In the genomic region with DNA sequence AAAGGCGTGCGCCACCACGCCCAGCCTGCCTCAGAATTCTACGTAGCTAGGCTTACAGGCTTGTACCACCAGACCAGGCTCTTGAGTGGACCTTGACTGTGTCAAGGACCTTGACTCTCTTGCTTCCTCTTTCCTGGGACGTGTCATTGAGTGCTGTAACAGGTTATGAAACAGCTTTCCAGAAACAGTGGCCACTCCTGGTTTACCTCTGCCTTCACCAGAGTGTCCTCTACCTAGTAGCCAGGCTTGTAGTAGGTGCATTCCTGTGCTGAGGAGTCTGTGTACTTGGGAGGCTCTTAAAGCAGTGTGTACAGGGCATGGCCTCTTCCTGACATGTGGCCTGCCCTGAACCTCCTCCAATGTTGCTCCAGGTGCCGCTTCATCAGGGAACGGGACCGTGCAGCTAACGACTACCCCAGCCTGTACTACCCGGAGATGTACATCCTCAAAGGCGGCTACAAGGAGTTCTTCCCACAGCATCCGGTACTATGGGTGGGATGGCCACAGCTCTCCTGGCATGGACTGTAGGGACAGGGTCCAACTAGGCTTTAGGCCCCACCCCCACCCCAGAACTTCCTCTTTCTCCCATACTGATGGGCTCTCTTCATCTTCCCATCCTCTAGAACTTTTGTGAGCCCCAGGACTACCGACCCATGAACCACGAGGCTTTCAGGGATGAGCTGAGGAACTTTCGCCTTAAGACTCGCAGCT, we compare ENCODE assay signal across 19 mouse cellular contexts. TPM values are rescaled to one million over a fixed set of nuclear protein-coding genes. Genes with fewer than 3 reads are reported as not detected.
DNase-seq lines count a peak whose midpoint lies in the region; ATAC-seq and TF ChIP-seq lines count a peak whose summit lies in the region.
"Had no signal": no experiment of that assay in that cellular context is flagged by ENCODE, and none has a peak within 500 bp of the region (broad histone marks: within the 10 kb centered on the region; RNA-seq: fewer than 3 reads in every experiment).

No protein-coding gene starts in this region.

- H3K36me3 ChIP-seq in intestine, embryonic 15.5 days: peaks cover 21% of the 10 kb centered on the region
- peaks cover 26% of the 10 kb centered on the region for H3K36me3 ChIP-seq in intestine, embryonic 16.5 days (ENCODE audit: control insufficient read depth, insufficient read depth, low read length)
- H3K36me3 ChIP-seq in lung, embryonic 14.5 days (ENCODE audit: insufficient read depth): peaks cover 68% of the 10 kb centered on the region
- peaks cover 4% of the 10 kb centered on the region; the same call in 1 of the 2 replicates for H3K36me3 ChIP-seq in midbrain, embryonic 16.5 days (ENCODE audit: control insufficient read depth, insufficient read depth, low read length)

- H3K4me3 ChIP-seq in intestine, embryonic 15.5 days (replicated peaks): no peak overlapping the region
- H3K4me3 ChIP-seq in intestine, embryonic 16.5 days (ENCODE audit: low read length): no peak overlapping the region
- no peak overlapping the region for H3K4me3 ChIP-seq in bone marrow, adult 2 months (replicated peaks; ENCODE audit: control insufficient read depth, low read depth, low read length)
- no peak overlapping the region for H3K4me3 ChIP-seq in lung, embryonic 14.5 days (ENCODE audit: low read depth, low read length)
- H3K4me3 ChIP-seq in midbrain, embryonic 16.5 days (ENCODE audit: low read depth, low read length): no peak overlapping the region
- H3K4me3 ChIP-seq: embryonic facial prominence, embryonic 12.5 days; forebrain, embryonic 10.5 days; heart, embryonic 10.5 days had no signal

- peak; percentile 29; the same call in 1 of the 2 replicates for ATAC-seq in intestine, embryonic 15.5 days
- ATAC-seq in intestine, embryonic 16.5 days: no peak
- peak; percentile 19; the same call in 1 of the 2 replicates for ATAC-seq in lung, embryonic 14.5 days (ENCODE audit: insufficient read depth)
- ATAC-seq in megakaryocyte, adult 5-6 weeks (ENCODE audit: poor library complexity, severe bottlenecking): peak; percentile 96
- ATAC-seq in midbrain, embryonic 16.5 days: no peak

- H3K27me3 ChIP-seq in intestine, embryonic 15.5 days (replicated peaks): no peaks in the 10 kb centered on the region
- no peaks in the 10 kb centered on the region for H3K27me3 ChIP-seq in intestine, embryonic 16.5 days (replicated peaks; ENCODE audit: control insufficient read depth, insufficient read depth, low read length)
- H3K27me3 ChIP-seq in lung, embryonic 14.5 days (ENCODE audit: insufficient read depth, low read length): no peaks in the 10 kb centered on the region
- no peaks in the 10 kb centered on the region for H3K27me3 ChIP-seq in midbrain, embryonic 16.5 days (ENCODE audit: control insufficient read depth, insufficient read depth, low read depth, low read length)
- H3K27me3 ChIP-seq: embryonic facial prominence, embryonic 12.5 days had no signal

- no peak for TF ChIP-seq POLR2A in bone marrow, adult 2 months (IDR thresholded peaks at IDR 0.05; ENCODE audit: borderline replicate concordance, control insufficient read depth, low read depth, low read length)

- no peak for DNase-seq in lung, embryonic 14.5 days
- DNase-seq in frontal cortex, postnatal 10 days (ENCODE audit: low spot score in 2 of 2): no peak
- DNase-seq in layer of hippocampus, postnatal 25 days (ENCODE audit: extremely low spot score in 1 of 2, low spot score in 1 of 2): no peak
- DNase-seq: cerebellum, adult 18-20 months; gastrocnemius, postnatal 14 days; heart, postnatal 36 days; layer of hippocampus, adult 9-11 months; midbrain, embryonic 14.5 days; retina, postnatal 1 day; thymus, postnatal 36 days had no signal

- no peak overlapping the region for H3K9ac ChIP-seq in intestine, embryonic 15.5 days
- no peak overlapping the region for H3K9ac ChIP-seq in intestine, embryonic 16.5 days (ENCODE audit: low read depth, low read length)
- no peak overlapping the region for H3K9ac ChIP-seq in lung, embryonic 14.5 days
- H3K9ac ChIP-seq in midbrain, embryonic 16.5 days (ENCODE audit: low read depth, low read length): no peak overlapping the region
- H3K9ac ChIP-seq: embryonic facial prominence, embryonic 12.5 days; liver, embryonic 14.5 days had no signal

- no peak overlapping the region for H3K4me2 ChIP-seq in intestine, embryonic 15.5 days (replicated peaks)
- no peak overlapping the region for H3K4me2 ChIP-seq in intestine, embryonic 16.5 days (ENCODE audit: low read depth, low read length)
- H3K4me2 ChIP-seq in lung, embryonic 14.5 days: no peak overlapping the region
- H3K4me2 ChIP-seq in midbrain, embryonic 16.5 days (ENCODE audit: low read length): no peak overlapping the region
- H3K4me2 ChIP-seq: embryonic facial prominence, embryonic 12.5 days had no signal

- TF ChIP-seq CTCF in bone marrow, adult 2 months (IDR thresholded peaks at IDR 0.05; ENCODE audit: control insufficient read depth, insufficient read depth, low read length): no peak
- no peak for TF ChIP-seq CTCF in lung, embryonic 14.5 days (IDR thresholded peaks at IDR 0.05; ENCODE audit: low read depth)

- no peak overlapping the region for H3K27ac ChIP-seq in intestine, embryonic 15.5 days
- no peak overlapping the region; the same call in 1 of the 2 replicates for H3K27ac ChIP-seq in intestine, embryonic 16.5 days (ENCODE audit: low read length)
- peak overlapping the region; percentile 38 for H3K27ac ChIP-seq in bone marrow, adult 2 months (ENCODE audit: control insufficient read depth, insufficient read depth, low read depth, low read length, poor library complexity)
- H3K27ac ChIP-seq in lung, embryonic 14.5 days (ENCODE audit: low read depth): no peak overlapping the region
- no peak overlapping the region for H3K27ac ChIP-seq in midbrain, embryonic 16.5 days (ENCODE audit: low read length)
- H3K27ac ChIP-seq: embryonic facial prominence, embryonic 12.5 days; forebrain, embryonic 10.5 days; heart, embryonic 10.5 days; liver, embryonic 14.5 days had no signal

- no peaks in the 10 kb centered on the region for H3K9me3 ChIP-seq in intestine, embryonic 15.5 days
- H3K9me3 ChIP-seq in intestine, embryonic 16.5 days (ENCODE audit: control insufficient read depth, low read length): no peaks in the 10 kb centered on the region
- H3K9me3 ChIP-seq in lung, embryonic 14.5 days (ENCODE audit: low read depth, low read length): no peaks in the 10 kb centered on the region
- H3K9me3 ChIP-seq in midbrain, embryonic 16.5 days (replicated peaks; ENCODE audit: control insufficient read depth, low read length, poor library complexity, severe bottlenecking): no peaks in the 10 kb centered on the region
- H3K9me3 ChIP-seq: embryonic facial prominence, embryonic 12.5 days; forebrain, embryonic 10.5 days; heart, embryonic 10.5 days had no signal

- H3K4me1 ChIP-seq in intestine, embryonic 15.5 days (replicated peaks): no peaks in the 10 kb centered on the region
- H3K4me1 ChIP-seq in intestine, embryonic 16.5 days (ENCODE audit: control insufficient read depth, insufficient read depth, low read length): no peaks in the 10 kb centered on the region
- H3K4me1 ChIP-seq in bone marrow, adult 2 months (ENCODE audit: control insufficient read depth, insufficient read depth, low read length): peaks cover 2% of the 10 kb centered on the region; the same call in 1 of the 2 replicates
- no peaks in the 10 kb centered on the region for H3K4me1 ChIP-seq in lung, embryonic 14.5 days (ENCODE audit: insufficient read depth)
- no peaks in the 10 kb centered on the region for H3K4me1 ChIP-seq in midbrain, embryonic 16.5 days (ENCODE audit: control insufficient read depth, insufficient read depth, low read length)
- H3K4me1 ChIP-seq: embryonic facial prominence, embryonic 12.5 days; heart, embryonic 10.5 days had no signal

- WGBS in intestine, embryonic 15.5 days: 93% methylated on average over 16 of the region's 16 CpGs
- WGBS in intestine, embryonic 16.5 days: 91% methylated on average over 16 of the region's 16 CpGs
- 76% methylated on average over 16 of the region's 16 CpGs for WGBS in bone marrow, adult 2 months
- 87% methylated on average over 16 of the region's 16 CpGs for WGBS in lung, embryonic 14.5 days
- WGBS in midbrain, embryonic 16.5 days: 95% methylated on average over 16 of the region's 16 CpGs

RNA-seq across cellular contexts. Expression of gene Spef1, which starts 9.7 kb away (rescaled TPM):
- 3.9 and 4.3 TPM in 2 replicates for polyA plus RNA-seq in intestine, embryonic 15.5 days (2015; fragmentation: Nextera tagmentation; extraction: Ambion mirVana)
- polyA plus RNA-seq in intestine, embryonic 16.5 days (2015; fragmentation: Nextera tagmentation; extraction: Ambion mirVana): 3.1 and 3.6 TPM in 2 replicates
- polyA plus RNA-seq in bone marrow, adult 2 months (2011; ENCODE audit: insufficient read depth, insufficient read length, low replicate concordance, missing spikeins): 9.8 and 12.5 TPM in 2 replicates
- polyA plus RNA-seq in lung, embryonic 14.5 days (2014; fragmentation: Nextera tagmentation; extraction: Ambion mirVana): 4.4 and 5.7 TPM in 2 replicates
- 1.5 and 1.8 TPM in 2 replicates for total RNA-seq in megakaryocyte, adult 5-6 weeks (2015)
- total RNA-seq in megakaryocyte, adult 5-6 weeks (2017): 2.4 and 3.3 TPM in 2 replicates
- polyA plus RNA-seq in midbrain, embryonic 16.5 days (2015; fragmentation: Nextera tagmentation; extraction: Ambion mirVana): 9.5 and 11.2 TPM in 2 replicates
- total RNA-seq in layer of hippocampus, postnatal 25 days (2021): 10 to 100 TPM; 11.2 to 12.4 TPM

RNA-seq across cellular contexts. Expression of gene Cdc25b, which starts 10.0 kb away (rescaled TPM):
- 44.6 and 49.8 TPM in 2 replicates for polyA plus RNA-seq in intestine, embryonic 15.5 days (2015; fragmentation: Nextera tagmentation; extraction: Ambion mirVana)
- polyA plus RNA-seq in intestine, embryonic 16.5 days (2015; fragmentation: Nextera tagmentation; extraction: Ambion mirVana): 41.2 and 46.4 TPM in 2 replicates
- polyA plus RNA-seq in bone marrow, adult 2 months (2011; ENCODE audit: insufficient read depth, insufficient read length, low replicate concordance, missing spikeins): 179 and 183 TPM in 2 replicates
- 54.6 and 59.6 TPM in 2 replicates for polyA plus RNA-seq in lung, embryonic 14.5 days (2014; fragmentation: Nextera tagmentation; extraction: Ambion mirVana)
- total RNA-seq in megakaryocyte, adult 5-6 weeks (2015): 21.5 and 25.5 TPM in 2 replicates
- total RNA-seq in megakaryocyte, adult 5-6 weeks (2017): 29.1 and 35.0 TPM in 2 replicates
- polyA plus RNA-seq in midbrain, embryonic 16.5 days (2015; fragmentation: Nextera tagmentation; extraction: Ambion mirVana): 16.2 and 18.5 TPM in 2 replicates
- total RNA-seq in layer of hippocampus, postnatal 25 days (2021): 10 to 100 TPM; 15.4 to 26.6 TPM

RNA-seq across cellular contexts. Expression of gene Ap5s1, which starts 10.1 kb away (rescaled TPM):
- 22.0 and 26.1 TPM in 2 replicates for polyA plus RNA-seq in intestine, embryonic 15.5 days (2015; fragmentation: Nextera tagmentation; extraction: Ambion mirVana)
- 27.2 and 30.7 TPM in 2 replicates for polyA plus RNA-seq in intestine, embryonic 16.5 days (2015; fragmentation: Nextera tagmentation; extraction: Ambion mirVana)
- polyA plus RNA-seq in bone marrow, adult 2 months (2011; ENCODE audit: insufficient read depth, insufficient read length, low replicate concordance, missing spikeins): 12.1 and 14.5 TPM in 2 replicates
- polyA plus RNA-seq in lung, embryonic 14.5 days (2014; fragmentation: Nextera tagmentation; extraction: Ambion mirVana): 24.5 and 25.5 TPM in 2 replicates
- total RNA-seq in megakaryocyte, adult 5-6 weeks (2015): 13.6 and 14.0 TPM in 2 replicates
- total RNA-seq in megakaryocyte, adult 5-6 weeks (2017): 8.4 and 13.5 TPM in 2 replicates
- 33.0 and 34.7 TPM in 2 replicates for polyA plus RNA-seq in midbrain, embryonic 16.5 days (2015; fragmentation: Nextera tagmentation; extraction: Ambion mirVana)
- total RNA-seq in layer of hippocampus, postnatal 25 days (2021): 10 to 100 TPM; 23.8 to 27.3 TPM

RNA-seq across cellular contexts. Expression of gene Cenpb, which starts 16.9 kb away (rescaled TPM):
- 12.5 and 12.6 TPM in 2 replicates for polyA plus RNA-seq in intestine, embryonic 15.5 days (2015; fragmentation: Nextera tagmentation; extraction: Ambion mirVana)
- polyA plus RNA-seq in intestine, embryonic 16.5 days (2015; fragmentation: Nextera tagmentation; extraction: Ambion mirVana): 9.5 and 9.7 TPM in 2 replicates
- 22.6 and 28.5 TPM in 2 replicates for polyA plus RNA-seq in bone marrow, adult 2 months (2011; ENCODE audit: insufficient read depth, insufficient read length, low replicate concordance, missing spikeins)
- 9.3 and 9.7 TPM in 2 replicates for polyA plus RNA-seq in lung, embryonic 14.5 days (2014; fragmentation: Nextera tagmentation; extraction: Ambion mirVana)
- total RNA-seq in megakaryocyte, adult 5-6 weeks (2015): 7.7 and 8.7 TPM in 2 replicates
- total RNA-seq in megakaryocyte, adult 5-6 weeks (2017): 15.6 and 16.8 TPM in 2 replicates
- polyA plus RNA-seq in midbrain, embryonic 16.5 days (2015; fragmentation: Nextera tagmentation; extraction: Ambion mirVana): 11.1 and 11.7 TPM in 2 replicates
- total RNA-seq in layer of hippocampus, postnatal 25 days (2021): 10 to 100 TPM; 84.8 to 92.4 TPM

RNA-seq across cellular contexts. Expression of gene 1700037H04Rik, which starts 36.9 kb away (rescaled TPM):
- polyA plus RNA-seq in intestine, embryonic 15.5 days (2015; fragmentation: Nextera tagmentation; extraction: Ambion mirVana): 98.6 and 110 TPM in 2 replicates
- 138 and 160 TPM in 2 replicates for polyA plus RNA-seq in intestine, embryonic 16.5 days (2015; fragmentation: Nextera tagmentation; extraction: Ambion mirVana)
- polyA plus RNA-seq in bone marrow, adult 2 months (2011; ENCODE audit: insufficient read depth, insufficient read length, low replicate concordance, missing spikeins): 46.9 and 57.6 TPM in 2 replicates
- 70.6 and 76.1 TPM in 2 replicates for polyA plus RNA-seq in lung, embryonic 14.5 days (2014; fragmentation: Nextera tagmentation; extraction: Ambion mirVana)
- 21.5 and 31.3 TPM in 2 replicates for total RNA-seq in megakaryocyte, adult 5-6 weeks (2015)
- total RNA-seq in megakaryocyte, adult 5-6 weeks (2017): 15.5 and 22.7 TPM in 2 replicates
- 74.0 and 74.1 TPM in 2 replicates for polyA plus RNA-seq in midbrain, embryonic 16.5 days (2015; fragmentation: Nextera tagmentation; extraction: Ambion mirVana)
- 10 to 100 TPM; 55.5 to 66.7 TPM for total RNA-seq in layer of hippocampus, postnatal 25 days (2021)

Comparison
In these comparisons a context has a peak if more than half of its experiments do, and no peak if none do; other contexts are left out.
1. ATAC-seq: peak in intestine, embryonic 15.5 days (single experiment), lung, embryonic 14.5 days (single experiment) and megakaryocyte, adult 5-6 weeks (single experiment); none in intestine, embryonic 16.5 days (single experiment) and midbrain, embryonic 16.5 days (single experiment).